Mouse (Mus musculus): Measurements from ENCODE around the gene Boll. TPM values are rescaled to one million over a fixed set of nuclear protein-coding genes. Genes with fewer than 3 reads are reported as not detected.

The Boll gene
- total and polyA plus RNA-seq, 3 experiments: not detected

DNA sequence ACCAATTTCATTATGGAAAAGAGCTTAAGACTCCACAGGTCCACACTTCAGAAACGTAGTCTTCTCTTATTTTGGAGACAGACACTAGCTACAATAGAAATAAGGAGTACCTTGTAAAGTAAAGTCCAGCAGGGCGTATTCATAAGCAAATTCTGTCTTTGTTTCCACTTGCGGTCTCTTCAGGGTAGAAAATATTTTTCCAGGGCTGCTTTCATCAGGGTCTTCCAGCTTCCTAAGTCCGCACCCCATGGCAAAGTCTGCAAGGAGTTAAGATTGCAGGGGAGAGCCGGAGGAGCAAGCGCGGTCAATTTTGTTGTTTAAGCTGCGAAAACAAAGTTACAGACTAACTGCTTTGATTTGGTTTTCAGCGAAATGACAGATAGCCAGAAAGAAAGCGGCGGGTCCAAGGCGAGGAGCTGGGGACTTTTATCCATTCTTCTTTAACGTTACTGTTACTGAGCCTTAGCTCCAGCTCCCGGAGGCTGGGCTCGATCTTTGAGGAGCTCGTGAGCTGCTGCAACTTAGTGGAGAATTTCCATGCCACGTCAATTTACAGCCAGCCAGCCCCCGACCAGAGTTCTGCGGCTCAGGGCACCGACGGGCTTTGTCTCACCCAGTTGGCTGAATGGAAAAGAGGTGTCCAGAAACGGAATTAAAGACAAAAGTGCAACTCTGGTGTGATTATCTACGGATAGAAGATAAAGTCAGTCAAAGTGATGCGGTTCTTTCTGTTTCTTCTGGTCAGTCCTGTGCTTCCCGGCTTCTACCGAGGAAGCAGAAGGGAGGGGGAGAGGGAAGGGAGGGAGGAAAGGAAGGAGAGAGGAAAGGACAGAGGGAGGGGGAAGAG lies 137.0 kb downstream of the Boll start, which contains the start of gene Rftn2:
Gene Rftn2 (minus strand): TSS at position 772 of the 847 bp plus-strand sequence.
- H3K4me2 ChIP-seq (ENCODE audit: insufficient read depth, low read depth, poor library complexity, severe bottlenecking): peak within 1 kb of the TSS; percentile 59
- dilution Hi-C loops (cut with MboI; ENCODE audit: extremely low pct_ligation_motif_present, extremely low pct_unique_long_range_greater_than_20kb, low sequenced_read_pairs): no loop called here
- no peaks in the 10 kb centered on the region for H3K9me3 ChIP-seq (replicated peaks; ENCODE audit: low read length)
- H3K79me2 ChIP-seq (replicated peaks; ENCODE audit: control insufficient read depth, extremely low read depth, insufficient read depth, poor library complexity, severe bottlenecking): no peaks in the 10 kb centered on the region
- H3K27ac ChIP-seq (ENCODE audit: insufficient read depth, low read depth): no peak within 1 kb of the TSS
- peak within 1 kb of the TSS; percentile 35 for H3K9ac ChIP-seq (ENCODE audit: insufficient read depth, low read depth)
- peak; percentile 69; the same call in 1 of the 2 replicates for TF ChIP-seq UBTF (IDR thresholded peaks at IDR 0.05; ENCODE audit: low read depth, low read length)
- TF ChIP-seq BHLHE40 (IDR thresholded peaks at IDR 0.05; ENCODE audit: low read depth, low read length): 0 out of 2 replicates have a peak, but pooled peaks have one; percentile 17
- TF ChIP-seq ZNF384 (IDR thresholded peaks at IDR 0.05; ENCODE audit: low read depth, low read length): no peak
- TF ChIP-seq MXI1 (IDR thresholded peaks at IDR 0.05; ENCODE audit: low read depth, low read length): 0 out of 2 replicates have a peak, but pooled peaks have one; percentile 35
- DNase-seq (ENCODE audit: extremely low read depth): no peak
- H3K4me1 ChIP-seq (ENCODE audit: control insufficient read depth in 1 of 2, insufficient read depth in 2 of 2): no peaks in the 10 kb centered on the region
- H3K27me3 ChIP-seq (replicated peaks): no peaks in the 10 kb centered on the region
- peak within 1 kb of the TSS in 2 of 3 experiments; percentile 36 to 51 for H3K4me3 ChIP-seq (replicated peaks in 1 of 3; ENCODE audit: low read depth in 2 of 3, low read length in 2 of 3, poor library complexity in 1 of 3)
- in situ Hi-C loops (cut with MboI; ENCODE audit: low pct_ligation_motif_present, low pct_unique_long_range_greater_than_20kb, low sequenced_read_pairs): no loop called here
- H3K36me3 ChIP-seq (replicated peaks in 1 of 2; ENCODE audit: control insufficient read depth in 1 of 2, insufficient read depth in 1 of 2, low read length in 1 of 2): no peaks in the 10 kb centered on the region

DNA sequence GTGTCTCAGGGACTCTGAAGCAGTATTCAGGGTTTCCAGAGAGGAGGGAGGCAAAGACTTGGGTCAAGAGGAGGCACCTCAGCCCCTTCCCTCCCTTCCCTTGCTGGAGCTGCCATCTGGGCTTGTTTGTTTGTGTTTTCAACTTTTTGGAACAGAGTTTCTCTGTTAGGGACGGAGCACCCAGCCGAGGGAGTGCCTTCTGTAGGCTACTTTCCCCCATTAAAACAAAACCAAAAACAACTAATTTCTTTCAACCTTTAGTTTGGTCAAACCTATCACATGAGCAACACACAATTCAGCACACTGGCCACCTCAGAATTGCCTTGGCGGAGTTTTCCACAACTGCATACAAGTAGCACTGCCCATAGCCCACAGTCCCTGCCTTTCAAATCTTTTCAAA lies 137.9 kb downstream of the Boll start:
- Histone ChIP-seq H3K27me3 (replicated peaks) (no peaks in the 10 kb centered on the region), H3K9ac (ENCODE audit: insufficient read depth, low read depth) (no peak overlapping the region), H3K4me1 (ENCODE audit: control insufficient read depth in 1 of 2, insufficient read depth in 2 of 2) (no peaks in the 10 kb centered on the region), H3K79me2 (replicated peaks; ENCODE audit: control insufficient read depth, extremely low read depth, insufficient read depth, poor library complexity, severe bottlenecking) (no peaks in the 10 kb centered on the region), H3K4me2 (ENCODE audit: insufficient read depth, low read depth, poor library complexity, severe bottlenecking) (no peak overlapping the region), H3K4me3 (replicated peaks in 1 of 3; ENCODE audit: low read depth in 2 of 3, low read length in 2 of 3, poor library complexity in 1 of 3) (no peak overlapping the region), H3K27ac (ENCODE audit: insufficient read depth, low read depth) (no peak overlapping the region), H3K36me3 (replicated peaks in 1 of 2; ENCODE audit: control insufficient read depth in 1 of 2, insufficient read depth in 1 of 2, low read length in 1 of 2) (no peaks in the 10 kb centered on the region), H3K9me3 (replicated peaks; ENCODE audit: low read length) (no peaks in the 10 kb centered on the region)
- in situ Hi-C loops (cut with MboI; ENCODE audit: low pct_ligation_motif_present, low pct_unique_long_range_greater_than_20kb, low sequenced_read_pairs): no loop called here
- DNase-seq (ENCODE audit: extremely low read depth): no peak
- dilution Hi-C loops (cut with MboI; ENCODE audit: extremely low pct_ligation_motif_present, extremely low pct_unique_long_range_greater_than_20kb, low sequenced_read_pairs): no loop called here
- no peak for TF ChIP-seq KAT2A (IDR thresholded peaks at IDR 0.05; ENCODE audit: insufficient replicate concordance, low read length)
- TF ChIP-seq USF1 (IDR thresholded peaks at IDR 0.05; ENCODE audit: low read depth, low read length): no peak
- TF ChIP-seq SMC3 (IDR thresholded peaks at IDR 0.05; ENCODE audit: low read depth, low read length): no peak
- TF ChIP-seq HCFC1 (IDR thresholded peaks at IDR 0.05; ENCODE audit: low read depth, low read length): no peak
- no peak for TF ChIP-seq ZKSCAN1 (IDR thresholded peaks at IDR 0.05; ENCODE audit: borderline replicate concordance, low read depth, low read length)
- no peak for TF ChIP-seq BHLHE40 (IDR thresholded peaks at IDR 0.05; ENCODE audit: low read depth, low read length)
- no peak for TF ChIP-seq MAX (IDR thresholded peaks at IDR 0.05; ENCODE audit: low read length)
- no peak for TF ChIP-seq ETS1 (conservative IDR thresholded peaks at IDR 0.05; ENCODE audit: low read depth, low read length)
- TF ChIP-seq IRF4 (IDR thresholded peaks at IDR 0.05; ENCODE audit: low read depth, low read length): no peak
- TF ChIP-seq JUND (conservative IDR thresholded peaks at IDR 0.05; ENCODE audit: low read depth, low read length): no peak
- no peak for TF ChIP-seq CHD1 (IDR thresholded peaks at IDR 0.05; ENCODE audit: low read depth, low read length)
- TF ChIP-seq MAZ (IDR thresholded peaks at IDR 0.05; ENCODE audit: low read depth, low read length): no peak
- no peak for TF ChIP-seq MXI1 (IDR thresholded peaks at IDR 0.05; ENCODE audit: low read depth, low read length)
- TF ChIP-seq USF2 (conservative IDR thresholded peaks at IDR 0.05; ENCODE audit: low read depth, low read length): no peak

All from CH12.LX (cell line).